Mouse (Mus musculus): Measurements from ENCODE around the gene Cflar.
"Not testable (repeated sequence)": the region's sequence is repeated elsewhere in the genome, so short reads cannot be mapped to it uniquely, and the experiment has no call there.

Cflar gene

GRCm38 (mm10) chr1:58727747-58728589 lies 16.7 kb downstream of the Cflar start:
- DNase-seq (ENCODE audit: low spot score in 2 of 2): no peak

GRCm38 (mm10) chr1:58728590-58728868 lies 17.2 kb downstream of the Cflar start:
- no peak for DNase-seq (ENCODE audit: low spot score in 2 of 2)

GRCm38 (mm10) chr1:58733636-58734035 lies 22.3 kb downstream of the Cflar start:
- no peak for DNase-seq (ENCODE audit: low spot score in 2 of 2)

GRCm38 (mm10) chr1:58734043-58734920 lies 23.0 kb downstream of the Cflar start:
- no peak for DNase-seq (ENCODE audit: low spot score in 2 of 2)

GRCm38 (mm10) chr1:58735962-58736361 lies 24.7 kb downstream of the Cflar start:
- DNase-seq (ENCODE audit: low spot score in 2 of 2): no peak

- DNase-seq (ENCODE audit: low spot score in 2 of 2): peak in 1 of 2 experiments; percentile 34
Observed at GRCm38 (mm10) chr1:58736968-58737367, 25.7 kb downstream of the Cflar start.

- peak; percentile 45 to 70 for DNase-seq (ENCODE audit: low spot score in 2 of 2)
Observed at GRCm38 (mm10) chr1:58739529-58739928, 28.2 kb downstream of the Cflar start.

GRCm38 (mm10) chr1:58742571-58743021 lies 31.3 kb downstream of the Cflar start:
- no peak for DNase-seq (ENCODE audit: low spot score in 2 of 2)

- no peak for DNase-seq (ENCODE audit: low spot score in 2 of 2)
Observed at GRCm38 (mm10) chr1:58743252-58743651, 31.9 kb downstream of the Cflar start.

GRCm38 (mm10) chr1:58744645-58745044 lies 33.3 kb downstream of the Cflar start:
- no peak for DNase-seq (ENCODE audit: low spot score in 2 of 2)

GRCm38 (mm10) chr1:58746880-58747279 lies 35.6 kb downstream of the Cflar start:
- peak in 1 of 2 experiments; percentile 49 for DNase-seq (ENCODE audit: low spot score in 2 of 2)

GRCm38 (mm10) chr1:58759451-58759850 lies 48.1 kb downstream of the Cflar start:
- no peak for DNase-seq (ENCODE audit: low spot score in 2 of 2)

GRCm38 (mm10) chr1:58760581-58760980 lies 49.3 kb downstream of the Cflar start:
- DNase-seq (ENCODE audit: low spot score in 2 of 2): no peak

GRCm38 (mm10) chr1:58761391-58762275 lies 50.3 kb downstream of the Cflar start:
- DNase-seq (ENCODE audit: low spot score in 2 of 2): not testable (repeated sequence)

- DNase-seq (ENCODE audit: low spot score in 2 of 2): no peak
Observed at GRCm38 (mm10) chr1:58762576-58762975, 51.3 kb downstream of the Cflar start.

- not testable (repeated sequence) for DNase-seq (ENCODE audit: low spot score in 2 of 2)
Observed at GRCm38 (mm10) chr1:58766446-58766845, 55.1 kb downstream of the Cflar start.

GRCm38 (mm10) chr1:58769136-58769535 lies 57.8 kb downstream of the Cflar start:
- no peak for DNase-seq (ENCODE audit: low spot score in 2 of 2)

- DNase-seq (ENCODE audit: low spot score in 2 of 2): no peak
Observed at GRCm38 (mm10) chr1:58769701-58770100, 58.4 kb downstream of the Cflar start.

- DNase-seq (ENCODE audit: low spot score in 2 of 2): no peak
Observed at GRCm38 (mm10) chr1:58770111-58770720, 58.9 kb downstream of the Cflar start.

GRCm38 (mm10) chr1:58772084-58772483 lies 60.8 kb downstream of the Cflar start:
- no peak for DNase-seq (ENCODE audit: low spot score in 2 of 2)

GRCm38 (mm10) chr1:58773280-58773679 lies 62.0 kb downstream of the Cflar start:
- DNase-seq (ENCODE audit: low spot score in 2 of 2): no peak
